Mouse (Mus musculus) C2C12 (cell line): ENCODE results near the gene Abca7.

Source experiments
- CEBPB ChIP-seq: IDR thresholded peaks from one replicate; pipeline ENCODE4 v1.6.1; 2011; ENCODE audit warnings: low read depth, mild to moderate bottlenecking, control low read depth, moderate library complexity
- CTCF ChIP-seq: IDR thresholded peaks from one replicate; pipeline ENCODE4 v1.5.1; 2011; ENCODE audit not compliant: control insufficient read depth, insufficient read depth, insufficient read length
- FOSL1 ChIP-seq: IDR thresholded peaks from one replicate; pipeline ENCODE4 v1.8.0; 2011; ENCODE audit warnings: mild to moderate bottlenecking, low read length; ENCODE audit not compliant: poor library complexity, insufficient read depth, severe bottlenecking
- MAX ChIP-seq: IDR thresholded peaks from one replicate; pipeline ENCODE4 v1.6.1; 2011; ENCODE audit warnings: mild to moderate bottlenecking, control low read depth
- MYOD1 ChIP-seq: IDR thresholded peaks from one replicate; pipeline ENCODE4 v1.6.1; 2011; ENCODE audit warnings: low read depth; ENCODE audit not compliant: control insufficient read depth, insufficient read length
- USF1 ChIP-seq: IDR thresholded peaks from one replicate; pipeline ENCODE4 v1.6.1; 2011; ENCODE audit warnings: low read depth, mild to moderate bottlenecking, control low read depth, moderate library complexity

GRCm38 (mm10) chr10:79996272-79997033, at the start of gene Abca7:
- TF ChIP-seq CTCF (no peak), MYOD1 (no peak), CEBPB (no peak), MAX (no peak), FOSL1 (no peak), USF1 (no peak)
